Mouse (Mus musculus): ENCODE results near the gene Zfp629. TPM values are rescaled to one million over a fixed set of nuclear protein-coding genes. Genes with fewer than 3 reads are reported as not detected.

Gene Zfp629
- total and polyA plus RNA-seq, 3 experiments, result 10.8 to 12.6 TPM; not detected in 1

DNA sequence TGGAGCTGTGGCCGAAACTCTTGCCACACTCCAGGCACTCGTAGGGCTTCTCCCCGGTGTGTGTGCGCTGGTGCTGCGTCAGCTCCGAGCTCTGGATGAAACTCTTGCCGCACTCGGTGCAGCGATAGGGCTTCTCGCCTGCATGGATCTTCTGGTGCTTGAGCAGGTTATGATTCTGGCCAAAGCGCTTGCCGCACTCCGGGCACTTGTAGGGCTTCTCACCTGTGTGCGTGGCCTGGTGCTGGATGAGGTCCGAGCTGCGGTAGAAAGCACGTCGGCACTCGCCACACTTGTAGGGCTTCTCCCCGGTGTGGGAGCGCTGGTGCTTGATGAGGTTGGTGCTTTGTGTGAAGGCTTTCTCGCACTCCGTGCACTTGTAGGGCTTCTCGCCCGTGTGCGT is 4.0 kb downstream of the Zfp629 start:
- H3K9me3 ChIP-seq (replicated peaks; ENCODE audit: insufficient read depth, low read length), result no peaks in the 10 kb centered on the region
- TF ChIP-seq CHD2 (IDR thresholded peaks at IDR 0.05; ENCODE audit: low read length) (no peak), GABPA (IDR thresholded peaks at IDR 0.05; ENCODE audit: low read depth, low read length) (no peak), EP300 (IDR thresholded peaks at IDR 0.05; ENCODE audit: low read depth in 1 of 2, low read length in 2 of 2) (no peak), TBP (IDR thresholded peaks at IDR 0.05; ENCODE audit: low read depth, low read length) (no peak)
- H3K27me3 ChIP-seq (ENCODE audit: control insufficient read depth in 1 of 2, insufficient read depth in 2 of 2, low read length in 2 of 2), result no peaks in the 10 kb centered on the region
- no peak for DNase-seq (ENCODE audit: low read depth, low spot score)
- H3K9ac ChIP-seq (ENCODE audit: control insufficient read depth, low read depth, low read length, poor library complexity, severe bottlenecking), result no peak overlapping the region
- peaks cover 0 to 13% of the 10 kb centered on the region in 2 experiments; a peak in 2 of 4 replicates for H3K4me1 ChIP-seq (ENCODE audit: control insufficient read depth in 1 of 2, insufficient read depth in 2 of 2, low read length in 2 of 2)
- H3K36me3 ChIP-seq (ENCODE audit: control insufficient read depth in 1 of 2, insufficient read depth in 2 of 2, low read length in 2 of 2), result peaks cover 0 to 8% of the 10 kb centered on the region in 2 experiments; a peak in 2 of 4 replicates
- H3K79me2 ChIP-seq (ENCODE audit: control insufficient read depth, insufficient read depth, low read length, poor library complexity), result peaks cover 23% of the 10 kb centered on the region
- H3K4me3 ChIP-seq (ENCODE audit: control insufficient read depth in 1 of 2, insufficient read depth in 1 of 2, low read depth in 2 of 2, low read length in 2 of 2), result no peak overlapping the region
- H3K27ac ChIP-seq (ENCODE audit: control insufficient read depth, low read depth, low read length), result no peak overlapping the region

DNA sequence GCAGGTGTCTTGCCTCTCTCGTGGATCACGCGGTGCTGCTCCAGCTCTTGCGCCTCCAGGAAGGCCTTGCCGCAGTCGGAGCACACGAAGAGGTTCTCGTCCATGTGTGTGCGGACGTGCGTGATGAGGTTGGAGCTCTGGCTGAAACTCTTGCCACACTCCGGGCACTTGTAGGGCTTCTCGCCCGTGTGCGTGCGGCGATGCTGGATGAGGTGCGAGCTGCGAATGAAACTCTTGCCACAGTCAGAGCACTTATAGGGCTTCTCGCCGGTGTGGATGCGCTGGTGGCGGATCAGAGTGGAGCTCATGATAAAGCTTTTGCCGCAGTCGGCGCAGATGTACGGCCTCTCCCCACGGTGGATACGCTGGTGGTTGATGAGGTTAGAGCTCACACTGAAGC is 4.6 kb downstream of the Zfp629 start:
- Histone ChIP-seq H3K4me3 (ENCODE audit: control insufficient read depth in 1 of 2, insufficient read depth in 1 of 2, low read depth in 2 of 2, low read length in 2 of 2) (no peak overlapping the region), H3K27me3 (ENCODE audit: control insufficient read depth in 1 of 2, insufficient read depth in 2 of 2, low read length in 2 of 2) (no peaks in the 10 kb centered on the region), H3K36me3 (ENCODE audit: control insufficient read depth in 1 of 2, insufficient read depth in 2 of 2, low read length in 2 of 2) (peaks cover 0 to 8% of the 10 kb centered on the region in 2 experiments; a peak in 2 of 4 replicates), H3K9ac (ENCODE audit: control insufficient read depth, low read depth, low read length, poor library complexity, severe bottlenecking) (no peak overlapping the region), H3K27ac (ENCODE audit: control insufficient read depth, low read depth, low read length) (no peak overlapping the region), H3K4me1 (ENCODE audit: control insufficient read depth in 1 of 2, insufficient read depth in 2 of 2, low read length in 2 of 2) (peaks cover 0 to 9% of the 10 kb centered on the region in 2 experiments; a peak in 2 of 4 replicates), H3K9me3 (replicated peaks; ENCODE audit: insufficient read depth, low read length) (no peaks in the 10 kb centered on the region), H3K79me2 (ENCODE audit: control insufficient read depth, insufficient read depth, low read length, poor library complexity) (peaks cover 23% of the 10 kb centered on the region)
- TF ChIP-seq TCF12 (IDR thresholded peaks at IDR 0.05; ENCODE audit: low read depth, low read length) (no peak), SIN3A (IDR thresholded peaks at IDR 0.05; ENCODE audit: low read length) (no peak), MXI1 (IDR thresholded peaks at IDR 0.05; ENCODE audit: low read depth, low read length) (no peak), ELF1 (IDR thresholded peaks at IDR 0.05; ENCODE audit: low read depth, low read length) (no peak), GABPA (IDR thresholded peaks at IDR 0.05; ENCODE audit: low read depth, low read length) (no peak), POLR2AphosphoS2 (IDR thresholded peaks at IDR 0.05; ENCODE audit: low read length) (no peak), ETS1 (IDR thresholded peaks at IDR 0.05; ENCODE audit: low read depth, low read length) (no peak), USF1 (IDR thresholded peaks at IDR 0.05; ENCODE audit: low read depth, low read length) (no peak), NELFE (IDR thresholded peaks at IDR 0.05; ENCODE audit: low read depth, low read length) (no peak)
- no peak for DNase-seq (ENCODE audit: low read depth, low spot score)

DNA sequence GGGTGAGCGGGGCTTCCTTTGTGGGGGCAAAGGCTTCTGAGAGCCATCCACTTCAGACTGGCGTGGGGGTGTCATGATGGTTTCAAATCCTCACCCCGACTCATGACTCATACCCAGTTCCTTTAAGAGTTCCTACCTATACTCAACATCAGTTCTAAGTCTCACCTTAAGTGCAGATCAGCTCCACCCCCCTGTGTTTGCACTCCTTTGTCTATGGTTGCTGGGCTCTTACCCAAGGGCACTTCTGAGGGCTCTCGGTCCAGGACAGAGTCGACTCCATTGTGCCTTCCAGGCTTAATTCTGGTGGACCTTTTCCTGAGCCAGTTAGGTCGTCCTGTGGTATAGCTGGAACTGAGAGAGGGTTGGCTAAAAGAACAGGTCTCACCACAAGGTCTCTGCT is 8.4 kb downstream of the Zfp629 start:
- Histone ChIP-seq H3K27me3 (ENCODE audit: control insufficient read depth in 1 of 2, insufficient read depth in 2 of 2, low read length in 2 of 2) (no peaks in the 10 kb centered on the region), H3K4me3 (ENCODE audit: control insufficient read depth in 1 of 2, insufficient read depth in 1 of 2, low read depth in 2 of 2, low read length in 2 of 2) (no peak overlapping the region), H3K27ac (ENCODE audit: control insufficient read depth, low read depth, low read length) (no peak overlapping the region), H3K36me3 (ENCODE audit: control insufficient read depth in 1 of 2, insufficient read depth in 2 of 2, low read length in 2 of 2) (no peaks in the 10 kb centered on the region; a peak in 1 of 4 replicates), H3K79me2 (ENCODE audit: control insufficient read depth, insufficient read depth, low read length, poor library complexity) (no peaks in the 10 kb centered on the region), H3K9ac (ENCODE audit: control insufficient read depth, low read depth, low read length, poor library complexity, severe bottlenecking) (no peak overlapping the region), H3K9me3 (replicated peaks; ENCODE audit: insufficient read depth, low read length) (no peaks in the 10 kb centered on the region), H3K4me1 (ENCODE audit: control insufficient read depth in 1 of 2, insufficient read depth in 2 of 2, low read length in 2 of 2) (no peaks in the 10 kb centered on the region)
- TF ChIP-seq MXI1 (IDR thresholded peaks at IDR 0.05; ENCODE audit: low read depth, low read length) (no peak), ETS1 (IDR thresholded peaks at IDR 0.05; ENCODE audit: low read depth, low read length) (no peak), MYB (IDR thresholded peaks at IDR 0.05; ENCODE audit: low read depth, low read length) (no peak), MAFK (IDR thresholded peaks at IDR 0.05; ENCODE audit: borderline replicate concordance, low read depth, low read length) (no peak)
- no peak for DNase-seq (ENCODE audit: low read depth, low spot score)
